Mouse (Mus musculus) liver, adult 2 months (tissue): ENCODE data around the gene Gm3415.

Source experiments
- CTCF ChIP-seq: fragments of 200-500 bp; IDR thresholded peaks from 2 replicates; pipeline ENCODE4 v1.5.1; 2011; ENCODE audit warnings: low read depth, low read length, control low read depth
- POLR2A ChIP-seq: fragments of 200-500 bp; IDR thresholded peaks from 2 replicates; pipeline ENCODE4 v1.6.1; 2011; ENCODE audit warnings: low read length, control low read depth; ENCODE audit not compliant: insufficient read depth; ENCODE audit errors: extremely low read depth

- TF ChIP-seq POLR2A (no peak), CTCF (no peak)
Measured at GRCm38 (mm10) chr5:146597503-146597874, 41.6 kb downstream of the Gm3415 start.
